Mouse (Mus musculus) neural tube, embryonic 13.5 days (tissue): ENCODE measurements around the gene Ric8b. TPM values are rescaled to one million over a fixed set of nuclear protein-coding genes. Genes with fewer than 3 reads are reported as not detected.

Experiments used
- ATAC-seq: fragments of 200-750 bp; cut with Nextera tagmentation; 2 replicates; pipeline ENCODE4 v1.8.0; 2017; ENCODE audit warnings: low read depth, mild to moderate bottlenecking, moderate TSS enrichment, moderate library complexity
- H3K27ac ChIP-seq: fragments of 300-500 bp; sonication (generic); replicated peaks from 2 replicates; pipeline ENCODE4 v1.5.1; 2015; ENCODE audit warnings: moderate library complexity, mild to moderate bottlenecking, inconsistent platforms
- H3K27me3 ChIP-seq: fragments of 300-500 bp; sonication (generic); 2 replicates; pipeline ENCODE4 v1.6.1; 2015; ENCODE audit warnings: mild to moderate bottlenecking, inconsistent platforms
- H3K36me3 ChIP-seq: fragments of 300-500 bp; sonication (generic); 2 replicates; pipeline ENCODE4 v1.6.1; 2015; ENCODE audit warnings: mild to moderate bottlenecking, inconsistent platforms
- H3K4me1 ChIP-seq: fragments of 300-500 bp; sonication (generic); replicated peaks from 2 replicates; pipeline ENCODE4 v1.6.1; 2015; ENCODE audit warnings: inconsistent platforms
- H3K4me2 ChIP-seq: fragments of 300-500 bp; sonication (generic); 2 replicates; pipeline ENCODE4 v1.6.1; 2015; ENCODE audit warnings: inconsistent platforms, mild to moderate bottlenecking, moderate library complexity
- H3K4me3 ChIP-seq: fragments of 300-500 bp; sonication (generic); 2 replicates; pipeline ENCODE4 v1.5.1; 2015; ENCODE audit warnings: mild to moderate bottlenecking, inconsistent platforms
- H3K9ac ChIP-seq: fragments of 300-500 bp; sonication (generic); 2 replicates; pipeline ENCODE4 v1.6.1; 2015; ENCODE audit warnings: moderate library complexity, mild to moderate bottlenecking, inconsistent platforms
- H3K9me3 ChIP-seq: fragments of 300-500 bp; sonication (generic); 2 replicates; pipeline ENCODE4 v1.6.1; 2016; ENCODE audit warnings: inconsistent platforms
- WGBS: fragments of 180-500 bp; shearing (Covaris S2); methylation state at CpG from one replicate; pipeline ENCODE4 v1.1.7; 2015; 5-methylcytosine and 5-hydroxymethylcytosine counted together
- polyA plus RNA-seq: library from polyadenylated mRNA; unstranded; fragments of >200 nt; fragmentation: Nextera tagmentation; extraction: Ambion mirVana; gene quantifications from 2 replicates; pipeline ENCODE4 v1.2.1, GENCODE M21; 2015

The Ric8b gene
- polyA plus RNA-seq, 1 experiment from 2014 or later: 48.7 TPM

GRCm38 (mm10) chr10:84945692-84946091 is 28.3 kb downstream of the Ric8b start:
- H3K27ac ChIP-seq: no peak overlapping the region
- WGBS: 95% methylated on average over 3 of the region's 3 CpGs
- H3K4me3 ChIP-seq: no peak overlapping the region
- ATAC-seq: no peak
- H3K9ac ChIP-seq: no peak overlapping the region
- peaks cover 12% of the 10 kb centered on the region; the same call in 1 of the 2 replicates for H3K4me1 ChIP-seq
- H3K9me3 ChIP-seq: no peaks in the 10 kb centered on the region
- H3K27me3 ChIP-seq: no peaks in the 10 kb centered on the region
- peaks cover 26% of the 10 kb centered on the region for H3K36me3 ChIP-seq
- no peak overlapping the region for H3K4me2 ChIP-seq

GRCm38 (mm10) chr10:84948970-84949683 is 31.7 kb downstream of the Ric8b start:
- Histone ChIP-seq H3K27ac (no peak overlapping the region), H3K9ac (no peak overlapping the region), H3K4me3 (no peak overlapping the region), H3K27me3 (no peaks in the 10 kb centered on the region), H3K9me3 (no peaks in the 10 kb centered on the region), H3K4me2 (no peak overlapping the region), H3K4me1 (peaks cover 12% of the 10 kb centered on the region; the same call in 1 of the 2 replicates), H3K36me3 (peaks cover 24% of the 10 kb centered on the region)
- 71% methylated on average over 8 of the region's 8 CpGs for WGBS
- ATAC-seq: no peak

GRCm38 (mm10) chr10:84949684-84950010 is 32.2 kb downstream of the Ric8b start:
- H3K4me2 ChIP-seq: no peak overlapping the region

GRCm38 (mm10) chr10:84950384-84950783 is 33.0 kb downstream of the Ric8b start:
- Histone ChIP-seq H3K4me2 (no peak overlapping the region), H3K27ac (no peak overlapping the region), H3K36me3 (peaks cover 24% of the 10 kb centered on the region), H3K4me1 (peaks cover 12% of the 10 kb centered on the region; the same call in 1 of the 2 replicates), H3K9ac (no peak overlapping the region), H3K9me3 (no peaks in the 10 kb centered on the region), H3K27me3 (no peaks in the 10 kb centered on the region), H3K4me3 (no peak overlapping the region)
- WGBS: 70% methylated on average over 4 of the region's 4 CpGs
- ATAC-seq: no peak

More at GRCm38 (mm10) chr10:84949684-84950010, 32.2 kb downstream of the Ric8b start:
- Histone ChIP-seq H3K9me3 (no peaks in the 10 kb centered on the region), H3K4me3 (no peak overlapping the region), H3K36me3 (peaks cover 24% of the 10 kb centered on the region), H3K27ac (no peak overlapping the region), H3K27me3 (no peaks in the 10 kb centered on the region), H3K4me1 (peaks cover 12% of the 10 kb centered on the region; the same call in 1 of the 2 replicates), H3K9ac (no peak overlapping the region)
- WGBS: 91% methylated on average over 3 of the region's 3 CpGs
- ATAC-seq: no peak

- H3K27ac ChIP-seq: no peak overlapping the region
- 95% methylated on average over 10 of the region's 10 CpGs for WGBS
- H3K9ac ChIP-seq: no peak overlapping the region
- H3K4me1 ChIP-seq: peaks cover 17% of the 10 kb centered on the region; the same call in 1 of the 2 replicates
- ATAC-seq: no peak
- no peak overlapping the region for H3K4me3 ChIP-seq
- H3K27me3 ChIP-seq: no peaks in the 10 kb centered on the region
- no peak overlapping the region for H3K4me2 ChIP-seq
- H3K9me3 ChIP-seq: no peaks in the 10 kb centered on the region
- peaks cover 13% of the 10 kb centered on the region; the same call in 1 of the 2 replicates for H3K36me3 ChIP-seq
Observed at GRCm38 (mm10) chr10:84954236-84954635, 36.8 kb downstream of the Ric8b start.

- WGBS: 79% methylated on average over 4 of the region's 4 CpGs
- no peak overlapping the region for H3K4me3 ChIP-seq
Observed at GRCm38 (mm10) chr10:84956173-84956572, 38.8 kb downstream of the Ric8b start.

GRCm38 (mm10) chr10:84958597-84958996 is 41.2 kb downstream of the Ric8b start:
- Histone ChIP-seq H3K27me3 (no peaks in the 10 kb centered on the region), H3K4me2 (no peak overlapping the region), H3K36me3 (peaks cover 15% of the 10 kb centered on the region), H3K9me3 (no peaks in the 10 kb centered on the region), H3K27ac (no peak overlapping the region), H3K4me3 (no peak overlapping the region), H3K4me1 (peaks cover 23% of the 10 kb centered on the region), H3K9ac (no peak overlapping the region)
- WGBS: 96% methylated on average over 2 of the region's 2 CpGs
- ATAC-seq: no peak

More at GRCm38 (mm10) chr10:84956173-84956572, 38.8 kb downstream of the Ric8b start:
- no peak overlapping the region for H3K9ac ChIP-seq
- H3K9me3 ChIP-seq: no peaks in the 10 kb centered on the region
- H3K4me2 ChIP-seq: no peak overlapping the region
- H3K36me3 ChIP-seq: peaks cover 13% of the 10 kb centered on the region; the same call in 1 of the 2 replicates
- no peak overlapping the region for H3K27ac ChIP-seq
- peaks cover 16% of the 10 kb centered on the region for H3K4me1 ChIP-seq
- ATAC-seq: no peak
- no peaks in the 10 kb centered on the region for H3K27me3 ChIP-seq

- Histone ChIP-seq H3K4me1 (peaks cover 26% of the 10 kb centered on the region), H3K9ac (no peak overlapping the region), H3K9me3 (no peaks in the 10 kb centered on the region), H3K4me2 (no peak overlapping the region), H3K36me3 (peaks cover 15% of the 10 kb centered on the region), H3K4me3 (no peak overlapping the region), H3K27me3 (no peaks in the 10 kb centered on the region), H3K27ac (0 out of 2 replicates have a peak overlapping the region, but pooled peaks have one; percentile 46)
- WGBS: 46% methylated on average over 12 of the region's 12 CpGs
- ATAC-seq: no peak
Observed at GRCm38 (mm10) chr10:84960380-84960930, 43.0 kb downstream of the Ric8b start.

GRCm38 (mm10) chr10:84963126-84963525 is 45.7 kb downstream of the Ric8b start:
- WGBS: 91% methylated on average over 5 of the region's 5 CpGs
- H3K27ac ChIP-seq: peak overlapping the region; percentile 35

GRCm38 (mm10) chr10:84963726-84964125 is 46.3 kb downstream of the Ric8b start:
- Histone ChIP-seq H3K36me3 (peaks cover 12% of the 10 kb centered on the region), H3K9me3 (no peaks in the 10 kb centered on the region), H3K4me1 (peaks cover 50% of the 10 kb centered on the region), H3K27ac (peak overlapping the region; percentile 35), H3K9ac (no peak overlapping the region), H3K27me3 (no peaks in the 10 kb centered on the region), H3K4me3 (no peak overlapping the region), H3K4me2 (no peak overlapping the region)
- WGBS: 56% methylated on average over 3 of the region's 3 CpGs
- no peak for ATAC-seq

More at GRCm38 (mm10) chr10:84963126-84963525, 45.7 kb downstream of the Ric8b start:
- H3K4me3 ChIP-seq: no peak overlapping the region
- no peak for ATAC-seq
- no peaks in the 10 kb centered on the region for H3K9me3 ChIP-seq
- H3K4me1 ChIP-seq: peaks cover 45% of the 10 kb centered on the region
- H3K9ac ChIP-seq: no peak overlapping the region
- H3K4me2 ChIP-seq: no peak overlapping the region
- no peaks in the 10 kb centered on the region for H3K27me3 ChIP-seq
- H3K36me3 ChIP-seq: peaks cover 15% of the 10 kb centered on the region

- peaks cover 51% of the 10 kb centered on the region for H3K4me1 ChIP-seq
- no peak overlapping the region for H3K4me3 ChIP-seq
- ATAC-seq: no peak
- peaks cover 22% of the 10 kb centered on the region for H3K36me3 ChIP-seq
- H3K9me3 ChIP-seq: no peaks in the 10 kb centered on the region
- no peak overlapping the region for H3K9ac ChIP-seq
- H3K27me3 ChIP-seq: no peaks in the 10 kb centered on the region
- H3K4me2 ChIP-seq: no peak overlapping the region
- peak overlapping the region; percentile 71 for H3K27ac ChIP-seq
- 47% methylated on average over 2 of the region's 2 CpGs for WGBS
Observed at GRCm38 (mm10) chr10:84966542-84966941, 49.1 kb downstream of the Ric8b start.

- Histone ChIP-seq H3K4me3 (no peak overlapping the region), H3K27ac (peak overlapping the region; percentile 72), H3K27me3 (no peaks in the 10 kb centered on the region), H3K4me1 (peaks cover 51% of the 10 kb centered on the region), H3K36me3 (peaks cover 27% of the 10 kb centered on the region), H3K4me2 (no peak overlapping the region), H3K9me3 (no peaks in the 10 kb centered on the region), H3K9ac (no peak overlapping the region; the same call in 1 of the 2 replicates)
- peak; percentile 57 for ATAC-seq
- 13% methylated on average over 6 of the region's 6 CpGs for WGBS
Observed at GRCm38 (mm10) chr10:84967645-84968044, 50.2 kb downstream of the Ric8b start.
